Mouse (Mus musculus): ENCODE data around the gene Myo7a.
A peak's percentile ranks its signal among the peaks of the same experiment; 100 is the strongest.

The Myo7a gene

DNA sequence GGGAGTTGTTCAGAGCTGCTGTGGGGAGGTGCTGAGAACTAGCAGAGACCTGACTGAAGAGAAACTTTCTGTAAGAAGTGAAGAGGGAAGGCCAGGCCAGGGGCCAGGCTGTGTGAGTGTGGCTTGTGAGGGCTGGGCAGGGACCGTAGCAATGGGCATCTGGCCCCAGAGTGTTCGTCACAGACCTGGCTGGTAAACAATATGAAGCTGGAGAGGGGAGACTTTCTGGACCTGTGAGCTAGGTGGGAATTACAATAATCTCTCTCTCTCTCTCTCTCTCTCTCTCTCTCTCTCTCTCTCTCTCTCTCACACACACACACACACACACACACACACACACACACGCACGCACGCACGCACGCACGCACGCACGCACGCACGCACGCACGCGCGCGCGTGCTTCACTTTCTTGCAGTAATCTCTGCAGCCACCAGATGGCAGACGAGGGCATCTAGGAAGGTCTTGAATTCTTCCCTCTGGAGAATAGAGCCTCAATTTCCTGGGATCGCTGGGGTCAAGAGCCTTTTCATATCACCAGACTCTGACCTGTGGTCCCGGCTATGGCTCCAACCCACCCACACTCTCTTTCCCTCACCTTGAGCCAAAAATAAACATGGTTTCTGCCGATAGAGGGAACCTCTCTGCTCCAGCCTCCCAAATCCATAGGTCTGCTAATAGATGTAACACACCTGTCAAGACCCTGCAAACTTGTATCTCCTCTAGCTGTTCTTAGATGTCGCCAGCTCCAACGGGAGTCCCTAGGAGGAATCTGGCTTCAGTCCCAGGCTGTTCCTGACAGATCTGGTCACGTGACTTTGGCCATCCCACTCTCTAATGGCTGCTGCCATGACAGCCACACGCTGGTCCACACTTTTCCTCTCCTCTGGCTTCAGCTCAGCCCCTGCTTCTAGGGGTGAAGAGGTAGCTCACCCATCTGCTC is 16.1 kb downstream of the Myo7a start:
- DNase-seq (ENCODE audit: low read depth, low spot score), result peak; percentile 66

DNA sequence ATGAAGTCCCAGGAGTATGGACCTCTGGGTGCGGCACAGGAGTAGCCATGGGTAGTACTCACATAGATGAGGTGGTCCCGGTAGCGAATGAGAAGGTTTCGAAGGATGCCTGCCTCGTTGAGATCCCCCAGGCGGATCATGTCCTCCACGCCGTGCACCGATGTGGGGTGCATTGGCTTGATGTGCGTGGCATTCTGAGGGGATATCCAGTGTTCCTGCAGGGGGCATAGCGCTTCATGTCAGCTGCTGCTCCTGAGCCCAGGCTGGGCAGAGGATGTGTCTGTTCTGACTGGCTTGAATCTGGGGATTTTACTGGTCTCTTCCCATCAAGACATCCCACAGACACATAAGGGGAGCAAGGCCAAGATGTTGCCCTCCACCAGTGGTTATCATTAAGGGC is 16.8 kb downstream of the Myo7a start:
- DNase-seq (ENCODE audit: low read depth, low spot score), result no peak

DNA sequence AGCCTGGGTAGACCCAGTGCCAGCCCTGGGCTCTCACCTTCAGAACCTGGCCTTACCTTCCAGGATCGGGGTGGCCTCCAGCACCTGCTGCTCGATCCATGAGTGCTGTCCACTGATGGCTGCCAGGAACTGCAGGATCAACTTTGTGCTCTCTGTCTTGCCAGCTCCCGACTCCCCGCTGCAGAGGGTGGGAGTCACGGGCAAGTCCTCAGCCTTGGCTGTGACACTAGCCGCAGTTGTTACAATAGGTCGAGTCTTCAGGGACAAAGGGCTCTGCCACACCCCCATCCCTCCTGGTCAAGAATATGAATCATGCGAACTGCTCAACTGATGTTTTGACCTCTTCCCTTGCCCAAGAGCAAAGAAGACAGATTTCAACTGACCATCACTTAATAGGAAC is 21.8 kb downstream of the Myo7a start:
- DNase-seq (ENCODE audit: low read depth, low spot score), result no peak

DNA sequence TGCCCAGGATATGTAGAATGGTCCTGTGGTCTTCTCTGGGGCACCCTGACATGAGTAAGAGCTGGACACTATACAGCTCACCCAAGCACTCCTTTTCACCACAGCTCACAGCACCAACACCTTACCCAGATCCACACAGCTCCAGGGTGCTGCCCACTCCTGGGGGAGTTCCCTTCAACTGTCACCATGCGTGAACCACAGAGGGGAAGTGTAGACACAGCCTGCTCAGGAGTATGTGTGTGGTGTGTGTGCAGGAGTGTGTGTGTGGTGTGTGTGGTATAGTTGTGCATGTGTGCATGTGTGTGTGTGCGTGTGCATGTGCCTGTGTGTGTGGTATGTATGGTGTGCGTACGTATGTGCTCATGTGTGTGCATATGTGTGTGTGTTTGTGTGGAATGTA is 23.5 kb downstream of the Myo7a start:
- DNase-seq (ENCODE audit: low read depth, low spot score), result no peak

DNA sequence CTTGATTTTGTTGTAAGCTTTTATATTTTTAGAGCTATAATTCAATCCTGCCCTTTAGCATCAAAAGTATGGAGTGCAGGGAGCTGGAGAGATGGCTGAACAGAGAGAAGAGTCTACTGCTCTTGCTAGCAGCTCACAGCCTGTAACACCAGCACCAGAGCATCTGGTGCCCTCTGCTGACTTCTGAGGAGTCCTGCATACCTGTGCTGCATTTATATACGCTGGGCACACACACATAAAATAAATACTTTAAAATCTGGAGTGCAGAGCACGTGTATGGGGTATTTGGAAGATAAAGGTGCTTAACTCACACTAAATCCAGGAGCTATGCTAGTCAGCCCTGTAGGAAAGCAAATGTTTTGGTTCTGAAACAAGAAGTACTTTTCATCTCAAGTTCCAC is 33.0 kb downstream of the Myo7a start:
- DNase-seq (ENCODE audit: low read depth, low spot score), result no peak

DNA sequence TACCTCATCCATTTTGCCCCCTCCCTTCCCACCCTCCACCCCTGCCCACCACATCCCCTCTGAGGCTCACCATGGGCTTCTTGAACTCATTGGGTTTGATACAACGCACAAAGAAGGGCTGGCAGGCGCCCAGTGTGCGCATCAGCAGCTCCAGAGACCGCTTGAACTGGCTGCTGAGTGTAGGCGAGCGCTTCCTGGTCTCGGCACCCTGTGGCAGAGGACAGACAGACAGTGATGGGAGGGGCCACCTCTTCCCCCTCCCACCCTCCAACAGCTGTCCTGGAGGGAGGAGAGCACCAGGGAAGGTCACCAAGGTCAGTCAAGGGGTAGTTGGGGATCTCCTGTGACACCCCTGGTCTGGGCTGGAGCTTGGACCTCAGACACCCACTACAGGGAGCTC is 34.0 kb downstream of the Myo7a start:
- DNase-seq (ENCODE audit: low read depth, low spot score), result no peak

DNA sequence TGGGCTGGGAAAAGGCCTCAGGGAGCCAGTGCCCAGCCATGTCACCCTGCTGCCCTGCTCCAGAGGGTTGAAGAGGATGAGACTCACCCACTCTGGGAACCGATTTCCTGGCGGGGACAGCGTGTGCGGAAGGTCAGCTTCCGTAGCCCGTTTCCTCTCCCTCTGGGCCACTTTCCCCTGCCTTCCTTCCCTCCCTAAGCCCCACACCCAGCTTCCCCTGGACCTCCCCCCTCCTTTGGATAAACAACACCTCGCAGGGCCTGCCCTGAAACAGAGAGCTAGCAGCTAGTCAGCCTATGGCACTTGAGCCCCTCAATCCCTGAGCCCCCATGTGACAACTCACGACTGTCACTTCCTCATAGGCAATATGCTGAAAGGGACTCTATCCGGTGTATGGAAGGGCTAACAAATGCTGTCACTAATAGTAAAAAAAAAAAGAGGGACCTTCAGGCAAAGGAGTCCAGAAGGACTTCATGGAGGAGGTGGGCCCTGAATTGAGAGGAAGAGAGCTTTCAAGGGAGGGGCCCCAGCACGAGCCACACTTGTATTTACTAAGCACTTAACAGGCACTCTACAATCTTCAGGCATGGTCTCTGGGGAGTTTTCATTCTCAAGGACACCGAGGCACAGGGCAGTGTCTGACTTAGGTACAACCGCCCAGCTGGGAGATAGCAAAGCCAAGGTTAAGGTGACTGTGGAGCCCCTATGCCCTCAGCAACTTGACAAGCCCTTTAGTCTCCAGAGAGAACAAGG is 34.6 kb downstream of the Myo7a start:
- DNase-seq (ENCODE audit: low read depth, low spot score), result no peak

DNA sequence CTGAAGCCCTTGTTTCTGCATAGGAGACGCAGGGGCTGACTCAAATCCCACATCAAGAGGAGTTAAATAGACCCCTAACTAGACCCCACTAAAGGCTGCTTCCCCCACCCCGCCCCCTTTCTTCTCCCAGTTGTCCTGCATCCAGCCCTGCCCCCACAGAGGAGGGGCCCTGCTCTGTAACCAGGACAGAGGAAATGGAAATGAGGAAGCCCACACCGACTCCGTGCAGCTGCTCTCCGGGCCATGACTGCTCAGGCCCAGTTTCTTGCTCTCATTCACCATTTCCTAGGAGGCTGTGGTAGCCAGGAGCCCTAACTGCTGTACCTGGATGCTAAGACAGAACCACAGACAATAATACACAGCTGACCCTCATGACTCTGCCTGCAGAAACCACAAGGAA is 36.9 kb downstream of the Myo7a start:
- DNase-seq (ENCODE audit: low read depth, low spot score), result no peak

DNA sequence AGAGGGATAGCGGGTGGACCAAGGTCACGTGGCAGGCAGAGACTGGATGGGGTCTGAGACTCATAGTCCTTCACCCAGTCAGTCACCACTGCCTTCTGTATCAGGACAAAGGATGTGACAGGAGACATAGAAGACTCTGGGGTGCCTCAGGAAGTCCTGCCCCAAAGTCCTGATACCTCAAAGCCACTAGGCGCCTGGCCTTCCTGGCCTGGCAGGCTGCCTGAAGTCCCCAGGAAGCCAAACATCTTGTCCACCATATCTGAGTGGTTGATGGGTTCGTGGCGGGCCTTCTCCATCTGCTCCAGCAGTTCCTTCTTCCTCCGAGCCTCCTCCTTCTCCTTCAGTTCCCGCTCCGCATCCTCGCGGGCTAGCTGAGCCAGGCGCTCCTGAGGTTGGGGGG is 41.9 kb downstream of the Myo7a start:
- DNase-seq (ENCODE audit: low read depth, low spot score), result no peak

DNA sequence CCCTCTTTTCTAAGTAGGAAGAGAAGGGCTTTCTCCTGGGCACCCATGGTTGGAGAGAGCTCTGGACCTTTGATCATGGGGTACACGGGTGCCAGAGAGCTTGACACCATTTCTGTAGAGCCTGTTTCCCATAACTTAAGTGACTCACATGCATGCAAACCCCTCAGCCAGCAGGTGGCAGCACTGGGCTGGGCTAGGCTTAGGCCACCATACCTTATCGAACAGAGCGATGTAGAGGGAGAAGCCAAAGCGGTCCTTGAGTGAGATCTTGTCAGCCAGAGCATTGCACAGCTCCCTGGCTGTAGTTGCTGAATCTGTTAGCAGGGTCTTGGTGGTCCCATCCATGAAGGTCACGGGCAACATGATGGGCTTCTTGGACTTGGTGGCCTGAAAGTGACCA is 47.7 kb downstream of the Myo7a start:
- peak; percentile 22 for DNase-seq (ENCODE audit: low read depth, low spot score)

DNA sequence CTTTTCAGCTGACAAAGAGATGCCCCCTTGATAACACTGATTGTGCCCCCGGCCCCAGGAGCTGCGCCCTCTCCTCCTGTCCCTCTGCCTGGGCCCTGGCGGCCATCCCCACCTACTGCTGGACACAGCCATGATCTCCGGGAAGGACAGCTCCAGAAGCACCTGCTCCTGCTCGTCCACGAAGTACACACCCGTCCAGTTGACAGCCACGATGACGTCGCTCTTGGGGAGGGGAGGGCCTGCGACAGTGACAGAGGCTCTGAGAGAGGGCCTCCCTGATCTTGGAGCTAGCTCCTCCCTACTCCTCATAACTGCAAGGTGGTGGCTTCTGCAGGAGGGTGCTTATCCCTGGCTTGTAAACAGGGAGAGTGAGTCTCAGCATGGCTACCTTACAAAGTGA is 53.1 kb downstream of the Myo7a start:
- no peak for DNase-seq (ENCODE audit: low read depth, low spot score)

DNA sequence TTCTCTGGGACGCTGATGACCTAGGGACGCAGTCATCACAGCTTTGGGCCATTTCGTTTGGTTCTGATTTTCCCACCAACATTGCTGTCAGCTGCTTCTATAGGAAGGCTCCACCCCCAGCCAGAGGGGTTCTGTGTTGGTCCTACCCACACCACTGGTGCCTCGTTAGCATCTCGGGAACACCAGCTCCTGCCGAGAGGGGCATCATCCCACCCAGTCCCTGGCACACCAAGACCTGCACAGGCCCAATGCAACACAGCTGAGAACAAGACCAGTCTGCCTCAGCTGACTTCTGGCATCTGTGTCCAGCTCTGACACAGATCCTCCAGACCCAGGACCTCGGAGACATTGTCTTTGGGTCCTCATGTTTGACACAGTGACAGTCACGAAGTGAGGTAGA is 64.4 kb downstream of the Myo7a start:
- no peak for DNase-seq (ENCODE audit: low read depth, low spot score)

DNA sequence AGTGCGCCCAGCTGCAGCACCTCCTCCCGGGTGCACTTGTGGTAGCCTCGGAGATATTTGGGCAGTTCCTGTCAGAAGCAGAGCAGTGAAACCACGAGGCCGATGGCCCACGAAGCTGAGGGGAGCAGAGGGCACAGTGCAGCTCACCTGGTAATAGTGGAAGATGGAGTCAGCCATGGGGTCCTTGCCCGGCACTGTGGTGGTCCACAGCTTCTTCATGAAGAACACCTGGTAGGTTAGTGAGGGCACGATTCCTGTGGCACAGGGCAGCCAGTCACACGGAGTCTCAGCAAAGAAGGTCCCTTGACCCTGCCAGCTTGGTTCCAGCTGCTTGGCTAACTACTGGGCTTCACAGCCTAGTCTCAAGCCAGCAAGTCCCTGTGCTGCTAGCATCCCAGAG is 64.9 kb downstream of the Myo7a start:
- DNase-seq (ENCODE audit: low read depth, low spot score), result no peak

DNA sequence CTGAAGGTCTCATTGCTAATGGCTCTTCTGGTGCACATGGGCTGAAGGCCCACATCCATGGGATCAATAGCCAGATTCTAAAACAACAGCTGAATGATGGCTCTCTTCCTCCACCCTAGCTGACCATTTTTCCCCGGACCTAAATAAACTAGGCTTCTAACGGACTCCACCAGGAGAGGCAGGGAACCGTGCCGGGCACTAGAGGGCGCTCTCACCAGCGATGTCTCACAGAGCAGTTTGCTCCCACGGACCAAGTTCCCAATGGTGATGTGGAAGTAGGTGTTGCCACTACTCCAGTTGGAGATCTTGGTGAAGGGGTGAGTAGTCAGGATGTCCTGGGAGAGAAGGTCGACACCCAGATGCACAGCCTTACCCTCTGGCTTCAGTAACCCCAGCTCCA is 67.3 kb downstream of the Myo7a start:
- no peak for DNase-seq (ENCODE audit: low read depth, low spot score)

DNA sequence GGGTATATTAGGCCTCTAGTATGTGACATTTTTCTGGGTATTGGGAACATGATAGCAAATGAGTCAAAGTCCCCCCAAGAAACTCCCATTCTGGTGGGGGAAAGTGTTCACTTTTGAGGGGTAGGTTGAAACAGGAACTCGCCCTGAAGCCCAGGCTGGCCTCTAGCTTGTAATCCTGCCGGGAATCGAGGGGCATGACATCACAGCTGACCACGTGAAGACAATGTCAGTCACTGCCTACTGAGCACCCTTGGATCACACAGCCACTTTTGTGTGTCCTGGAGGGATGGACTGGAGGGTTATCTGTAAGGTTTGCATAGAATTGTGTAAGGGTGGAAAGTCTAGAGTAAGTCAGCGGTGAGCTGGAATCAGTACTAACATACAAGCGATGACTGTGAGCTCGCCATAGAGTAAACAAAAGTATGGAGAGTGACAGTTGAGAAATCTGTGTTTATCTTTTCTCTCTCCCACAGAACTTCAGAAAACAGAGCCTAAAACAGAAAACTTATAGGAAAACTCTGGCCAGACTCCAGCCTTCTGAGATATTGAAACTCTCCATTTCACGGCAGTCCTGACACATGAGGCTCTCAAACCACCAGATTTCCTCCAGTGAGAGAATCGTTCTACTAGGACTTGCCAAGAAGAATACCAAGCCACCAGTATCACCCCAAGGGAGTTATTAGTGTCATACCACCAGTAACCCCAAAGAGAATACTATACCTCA is 71.1 kb downstream of the Myo7a start:
- no peak for DNase-seq (ENCODE audit: low read depth, low spot score)

DNA sequence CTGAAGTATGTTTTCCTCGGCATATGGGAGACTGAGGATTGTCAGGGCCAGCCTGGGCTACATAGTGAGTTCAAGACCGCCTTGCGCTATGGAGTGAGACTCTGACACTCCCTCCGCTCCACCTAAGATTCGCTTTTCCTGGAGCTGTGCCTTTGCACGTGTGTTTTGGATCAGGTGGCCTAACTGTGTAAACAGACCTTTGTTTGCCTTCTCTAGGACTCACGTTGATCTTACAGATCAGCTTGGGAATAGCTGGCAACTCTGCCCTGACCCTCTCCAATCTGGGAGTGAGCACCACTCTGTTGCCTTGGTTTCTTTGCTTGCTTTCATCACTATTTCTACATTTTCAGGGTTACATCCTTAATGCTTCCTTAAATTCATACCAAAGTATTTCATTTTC is 116.7 kb downstream of the Myo7a start:
- DNase-seq (ENCODE audit: low read depth, low spot score), result no peak
